Mouse (Mus musculus) olfactory bulb, adult 2 months (tissue): ENCODE results near the gene Cd300e.

ENCODE experiments used
- CTCF ChIP-seq: fragments of 200-500 bp; IDR thresholded peaks from 2 replicates; pipeline ENCODE4 v1.5.1; 2012; ENCODE audit warnings: low read depth, mild to moderate bottlenecking, low read length, moderate library complexity; ENCODE audit not compliant: insufficient read depth
- POLR2A ChIP-seq: fragments of 200-500 bp; IDR thresholded peaks from 2 replicates; pipeline ENCODE4 v1.6.1; 2012; ENCODE audit warnings: mild to moderate bottlenecking, low read depth, low read length, moderate library complexity; ENCODE audit not compliant: insufficient read depth

DNA sequence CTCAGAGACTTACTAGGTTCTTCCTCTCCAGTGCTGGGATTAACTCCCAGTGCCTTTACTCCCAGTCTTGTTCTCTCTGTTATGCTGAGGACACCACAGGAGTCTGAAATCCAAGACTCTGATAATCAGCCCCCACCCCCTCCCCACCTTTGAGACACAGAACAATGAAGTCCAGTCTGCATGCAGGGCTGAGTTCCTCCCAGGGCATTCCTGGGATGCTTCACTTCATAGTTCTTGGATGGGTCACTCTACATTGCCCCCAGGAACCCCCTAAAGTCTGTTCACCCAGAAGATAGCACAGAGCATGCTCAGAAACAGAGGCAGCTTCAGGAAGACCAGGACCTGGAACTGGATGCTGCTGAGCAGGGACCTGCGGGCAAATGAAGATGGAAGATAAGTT, 9.0 kb downstream of the Cd300e start:
- TF ChIP-seq CTCF, result no peak
- no peak for TF ChIP-seq POLR2A
